Mouse (Mus musculus) lung, postnatal 4 days (tissue): ENCODE data around the gene Dlg2.

Source experiments
- DNase-seq, 2 experiments: peaks; one replicate each; pipeline ENCODE4 v3.0.0; 2021

The Dlg2 gene

DNA sequence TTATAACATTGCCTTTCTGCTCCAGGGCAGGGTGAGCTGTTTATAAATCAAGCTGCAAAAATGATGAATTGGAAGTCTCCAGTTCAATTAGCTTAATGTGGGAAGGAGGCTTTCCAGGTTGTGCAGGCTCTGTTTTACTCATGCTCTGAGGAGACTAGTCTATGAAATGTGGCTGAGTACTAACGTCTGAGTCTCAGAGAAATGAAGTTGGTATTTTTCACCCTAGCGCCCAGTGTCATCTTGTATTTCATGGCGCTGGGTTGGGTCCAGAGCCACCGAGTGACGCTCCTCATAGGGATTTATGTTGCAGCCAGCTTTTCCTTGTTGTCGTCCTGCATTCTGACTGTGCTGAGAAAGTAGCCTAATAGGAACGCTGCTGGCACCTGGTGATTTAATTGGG, 986.8 kb downstream of the Dlg2 start:
- no peak for DNase-seq

DNA sequence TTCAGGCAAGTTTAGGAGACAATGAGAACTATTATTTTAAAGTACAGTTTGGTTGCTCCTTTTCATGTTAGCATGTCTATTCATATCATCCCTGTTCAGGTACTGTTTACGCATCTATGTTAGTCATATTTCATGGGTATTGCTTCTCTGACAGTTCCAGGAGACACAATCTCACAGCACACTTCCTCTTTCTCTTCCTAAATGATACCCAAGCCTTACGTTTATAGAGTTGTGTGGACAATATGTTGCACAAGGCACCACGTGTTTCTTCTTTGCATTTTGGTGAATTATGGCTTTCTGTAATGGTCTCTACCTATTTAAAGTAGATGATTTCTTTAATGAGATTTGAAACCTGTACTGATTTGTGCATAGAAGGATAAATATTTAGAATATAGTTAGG, 990.6 kb downstream of the Dlg2 start:
- no peak for DNase-seq

DNA sequence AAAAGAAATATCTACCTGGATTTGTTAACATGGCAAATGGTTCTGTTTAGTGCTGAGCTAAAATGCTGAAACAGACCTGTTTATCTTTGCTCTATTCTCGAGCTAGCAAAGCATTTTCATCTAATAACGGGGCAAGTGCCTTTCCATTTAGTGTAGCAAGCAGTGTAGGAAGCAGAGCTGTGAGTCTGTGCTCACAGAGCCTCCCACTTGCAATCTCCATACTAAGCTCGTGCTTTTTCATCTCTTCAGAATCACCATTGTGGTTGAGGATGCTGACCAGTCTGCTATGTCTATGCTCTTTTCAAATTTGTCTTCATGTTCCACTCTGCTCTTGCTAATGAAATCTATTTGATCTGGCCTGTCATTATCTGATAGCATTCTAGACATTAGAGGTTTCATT, 1002.7 kb downstream of the Dlg2 start:
- DNase-seq, result no peak

- DNase-seq, result no peak
Measured at GRCm38 (mm10) chr7:91481574-91482197, 1005.2 kb downstream of the Dlg2 start.

DNA sequence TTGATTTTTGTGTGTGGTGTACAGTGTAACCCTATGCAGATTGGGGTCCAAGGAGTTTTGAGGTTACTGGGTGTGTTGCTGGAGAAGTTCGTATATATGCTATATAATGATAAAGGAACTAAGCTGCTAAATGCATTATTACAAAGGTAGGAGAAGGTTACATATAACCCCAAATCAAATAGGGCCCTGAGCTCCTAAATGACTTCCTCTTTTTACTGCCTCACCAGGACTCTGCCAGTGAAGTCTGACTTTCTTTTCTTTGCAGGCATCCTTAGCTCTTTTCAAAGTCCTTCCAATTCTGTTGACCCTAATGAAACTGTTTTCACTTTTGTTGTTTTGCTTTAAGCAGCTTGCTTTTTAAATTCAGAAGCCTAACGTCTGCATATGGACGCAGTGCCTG, 1016.8 kb downstream of the Dlg2 start:
- no peak for DNase-seq

DNA sequence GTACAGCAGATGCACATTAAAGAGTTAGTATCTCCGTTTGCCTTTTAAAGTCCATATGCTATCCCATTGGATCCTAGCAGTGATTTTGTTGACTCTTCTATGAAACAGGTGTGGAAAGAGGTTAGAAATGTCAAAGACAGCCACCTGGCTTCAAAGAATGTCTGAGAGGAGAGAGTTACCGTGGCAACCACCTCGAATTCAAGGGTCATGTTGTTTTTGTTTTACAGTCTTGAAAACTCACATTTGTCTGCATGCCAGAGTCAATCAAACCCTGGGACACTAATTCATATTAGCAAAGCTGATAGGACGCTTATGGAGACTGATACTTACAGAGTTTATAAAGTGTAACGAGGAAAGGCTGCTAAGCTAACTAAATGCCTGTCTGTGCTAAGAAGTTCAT, 1019.1 kb downstream of the Dlg2 start:
- no peak for DNase-seq

GRCm38 (mm10) chr7:91511119-91511518, 1034.6 kb downstream of the Dlg2 start:
- no peak for DNase-seq

GRCm38 (mm10) chr7:91514445-91514844, 1038.0 kb downstream of the Dlg2 start:
- DNase-seq, result no peak

DNA sequence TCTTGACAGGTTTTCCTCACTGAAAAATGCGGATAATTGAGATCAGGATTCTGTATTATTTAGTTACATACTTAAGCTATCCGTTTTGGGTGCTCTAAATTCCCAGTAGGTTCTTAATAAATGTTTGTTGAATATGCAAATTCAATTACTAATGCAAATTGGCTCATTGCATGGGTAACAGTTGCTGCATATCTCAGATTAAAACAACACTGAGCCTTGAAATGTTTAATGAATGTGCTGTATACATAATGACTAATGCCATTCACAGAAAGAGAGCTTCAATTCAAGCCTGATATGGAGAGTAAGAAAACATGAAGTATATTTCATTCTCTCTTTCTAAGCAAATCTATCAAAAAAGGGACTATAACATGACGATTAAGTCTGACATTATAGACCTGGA, 1039.8 kb downstream of the Dlg2 start:
- no peak for DNase-seq

DNA sequence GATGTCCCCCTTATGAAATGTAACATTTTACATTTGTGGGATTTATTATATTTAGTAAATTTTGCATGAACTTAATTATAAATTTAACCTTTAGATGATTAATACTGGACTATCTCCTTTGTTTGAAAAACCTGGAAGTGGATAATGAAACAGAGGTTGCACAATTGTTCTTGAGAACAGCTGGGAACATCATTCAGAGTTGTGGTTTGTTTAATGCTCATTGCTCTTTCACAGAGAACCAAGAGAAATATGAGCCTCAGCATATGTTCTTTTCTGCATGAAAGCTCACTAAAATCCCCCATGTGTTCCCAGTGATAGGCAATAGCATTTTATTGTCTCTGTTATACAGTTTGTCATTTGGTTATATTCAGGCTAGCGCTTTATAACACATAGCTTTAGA, 1049.4 kb downstream of the Dlg2 start:
- no peak for DNase-seq

- DNase-seq, result no peak
Measured at GRCm38 (mm10) chr7:91542597-91543285, 1066.3 kb downstream of the Dlg2 start.

GRCm38 (mm10) chr7:91543286-91543650, 1066.8 kb downstream of the Dlg2 start:
- no peak for DNase-seq

DNA sequence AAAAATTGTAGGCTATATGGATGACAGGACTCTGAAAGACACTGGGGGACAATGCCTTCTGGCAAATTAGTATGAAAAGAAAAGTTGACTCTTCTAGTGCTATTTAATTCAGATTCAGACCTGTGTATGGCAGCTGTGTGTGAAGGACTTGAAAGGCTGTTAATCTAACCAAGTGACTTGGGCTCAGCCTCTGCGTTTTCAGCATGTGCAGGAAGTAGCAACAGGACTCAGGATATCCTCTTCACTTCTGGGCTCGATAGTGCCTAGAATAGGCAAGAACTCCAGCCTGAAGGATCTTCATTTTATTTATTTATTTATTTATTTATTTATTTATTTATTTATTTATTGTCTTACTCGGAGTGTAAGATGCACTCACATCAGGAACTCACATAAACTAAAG, 1068.1 kb downstream of the Dlg2 start:
- DNase-seq, result no peak

GRCm38 (mm10) chr7:91548796-91549195, 1072.3 kb downstream of the Dlg2 start:
- no peak for DNase-seq

- no peak for DNase-seq
Measured at GRCm38 (mm10) chr7:91557582-91557981, 1081.1 kb downstream of the Dlg2 start.

DNA sequence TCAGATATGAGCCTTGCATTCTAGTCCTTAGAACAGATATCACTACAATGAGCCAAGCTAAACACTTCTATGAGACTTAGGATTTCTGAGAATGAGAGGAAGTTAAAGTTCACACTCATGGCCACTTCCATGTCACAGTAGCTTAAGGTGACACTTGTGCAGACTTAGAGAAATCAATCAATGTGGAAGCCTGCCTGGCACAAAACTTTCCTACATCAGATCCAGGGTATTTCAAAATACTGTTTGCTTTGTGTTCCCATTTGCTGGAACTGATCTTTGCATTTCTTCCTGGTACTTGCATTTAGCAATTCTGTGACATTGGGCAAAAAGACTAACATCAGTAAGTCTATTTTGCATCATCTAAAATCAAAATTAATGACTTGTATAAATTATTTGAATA, 1091.0 kb downstream of the Dlg2 start:
- DNase-seq, result no peak

DNA sequence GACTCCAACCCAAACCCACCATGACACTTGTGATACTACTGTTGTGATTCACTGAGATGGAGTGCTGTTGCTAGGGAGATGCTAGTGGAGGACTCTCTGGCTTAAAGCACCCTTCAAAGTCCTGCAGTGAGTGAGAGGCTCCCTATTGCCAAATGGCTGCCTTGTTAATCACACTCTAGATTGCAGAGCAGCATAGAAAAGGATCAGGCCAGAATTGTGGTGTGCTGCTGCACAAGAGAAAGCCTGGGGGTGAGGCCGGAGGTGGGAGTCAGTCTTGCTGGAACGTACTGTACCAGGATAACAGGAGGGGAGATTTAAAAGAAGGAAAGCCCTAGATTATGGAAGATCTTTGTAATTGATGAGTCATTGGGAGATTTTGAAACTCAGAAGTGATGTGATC, 1094.5 kb downstream of the Dlg2 start:
- no peak for DNase-seq

- no peak for DNase-seq
Measured at GRCm38 (mm10) chr7:91572666-91573065, 1096.2 kb downstream of the Dlg2 start.

- DNase-seq, result no peak
Measured at GRCm38 (mm10) chr7:91573321-91573720, 1096.8 kb downstream of the Dlg2 start.

- no peak for DNase-seq
Measured at GRCm38 (mm10) chr7:91576216-91576615, 1099.7 kb downstream of the Dlg2 start.

DNA sequence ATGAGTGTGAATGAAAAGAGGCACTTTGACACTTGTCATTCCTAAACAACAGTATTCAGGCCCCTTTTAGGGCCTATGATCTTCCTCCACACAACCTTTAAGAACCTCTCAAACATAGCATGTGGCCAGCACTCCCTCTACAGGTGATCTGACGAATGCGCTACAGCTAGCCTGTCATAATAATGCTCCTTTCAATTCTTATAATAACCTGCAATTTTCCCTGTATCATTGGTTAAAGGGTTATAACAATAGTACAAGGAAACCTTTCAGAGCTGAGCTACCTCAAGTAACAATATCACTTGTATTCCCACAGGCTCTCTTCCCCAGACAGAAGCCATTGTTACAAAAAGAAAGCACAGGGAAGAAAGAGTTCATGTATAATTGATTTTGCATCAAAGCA, 1105.7 kb downstream of the Dlg2 start:
- DNase-seq, result no peak

- DNase-seq, result no peak
Measured at GRCm38 (mm10) chr7:91583566-91583965, 1107.1 kb downstream of the Dlg2 start.

GRCm38 (mm10) chr7:91591261-91592170, 1115.0 kb downstream of the Dlg2 start:
- DNase-seq, result no peak

GRCm38 (mm10) chr7:91598549-91598948, 1122.1 kb downstream of the Dlg2 start:
- DNase-seq, result no peak
